ENCODE assay signal across 9 mouse cellular contexts in genomic region chr13:55182173-55182894, GRCm38 (mm10). TPM values are rescaled to one million over a fixed set of nuclear protein-coding genes. Genes with fewer than 3 reads are reported as not detected.
DNase-seq lines count a peak whose midpoint lies in the region; ATAC-seq and TF ChIP-seq lines count a peak whose summit lies in the region.
"Had no signal": no experiment of that assay in that cellular context is flagged by ENCODE, and none has a peak within 500 bp of the region (broad histone marks: within the 10 kb centered on the region; RNA-seq: fewer than 3 reads in every experiment).

No protein-coding gene starts in this region.

- no peaks in the 10 kb centered on the region for H3K27me3 ChIP-seq in liver, postnatal 0 days (ENCODE audit: insufficient read depth, low read length)
- no peaks in the 10 kb centered on the region for H3K27me3 ChIP-seq in neural tube, embryonic 13.5 days

- H3K27ac ChIP-seq in layer of hippocampus, adult 2 months: peak overlapping the region; percentile 90
- peak overlapping the region; percentile 81 for H3K27ac ChIP-seq in liver, postnatal 0 days (ENCODE audit: low read depth)
- H3K27ac ChIP-seq in neural tube, embryonic 13.5 days (replicated peaks): peak overlapping the region; percentile 75

- DNase-seq in R1 (ENCODE audit: low read depth, low spot score): peak; percentile 96
- DNase-seq in cerebellum, adult 9-10 months: peak; percentile 80
- peak; percentile 57 for DNase-seq in forelimb bud, embryonic 11.5 days (ENCODE audit: low read depth, low spot score)
- peak; percentile 77 for DNase-seq in heart, postnatal 4 days
- peak; percentile 67 to 80 for DNase-seq in layer of hippocampus, adult 2 months (ENCODE audit: low spot score in 2 of 2)
- peak; percentile 69 for DNase-seq in liver, postnatal 0 days
- DNase-seq in telencephalon, adult 2 months (ENCODE audit: low read depth, low spot score): peak; percentile 75

- peak overlapping the region; percentile 68 for H3K4me2 ChIP-seq in liver, postnatal 0 days (ENCODE audit: low read depth, low read length)
- H3K4me2 ChIP-seq in neural tube, embryonic 13.5 days: peak overlapping the region; percentile 47

- H3K4me3 ChIP-seq in layer of hippocampus, adult 2 months: peak overlapping the region; percentile 51
- H3K4me3 ChIP-seq in liver, postnatal 0 days (ENCODE audit: low read depth, low read length): peak overlapping the region; percentile 37
- peak overlapping the region; percentile 25 for H3K4me3 ChIP-seq in neural tube, embryonic 13.5 days

- peaks cover 10% of the 10 kb centered on the region for H3K4me1 ChIP-seq in liver, postnatal 0 days (ENCODE audit: insufficient read depth)
- H3K4me1 ChIP-seq in neural tube, embryonic 13.5 days (replicated peaks): peaks cover 6% of the 10 kb centered on the region

- WGBS in liver, postnatal 0 days (ENCODE audit: insufficient replicate concordance): 9% methylated on average over 23 of the region's 23 CpGs
- 4% methylated on average over 23 of the region's 23 CpGs for WGBS in neural tube, embryonic 13.5 days

- H3K9me3 ChIP-seq in liver, postnatal 0 days (ENCODE audit: low read length): no peaks in the 10 kb centered on the region
- no peaks in the 10 kb centered on the region for H3K9me3 ChIP-seq in neural tube, embryonic 13.5 days

- TF ChIP-seq CTCF in layer of hippocampus, adult 2 months (conservative IDR thresholded peaks at IDR 0.05): peak; percentile 73
- peak; percentile 84 for TF ChIP-seq CTCF in liver, postnatal 0 days (IDR thresholded peaks at IDR 0.05; ENCODE audit: low read depth)

- peak overlapping the region; percentile 54 for H3K9ac ChIP-seq in liver, postnatal 0 days (replicated peaks)
- H3K9ac ChIP-seq in neural tube, embryonic 13.5 days: peak overlapping the region; percentile 64

- no peaks in the 10 kb centered on the region for H3K36me3 ChIP-seq in liver, postnatal 0 days (replicated peaks; ENCODE audit: insufficient read depth, low read length)
- H3K36me3 ChIP-seq in neural tube, embryonic 13.5 days: no peaks in the 10 kb centered on the region

- ATAC-seq in liver, postnatal 0 days: peak; percentile 89
- peak; percentile 60 for ATAC-seq in neural tube, embryonic 13.5 days (ENCODE audit: low read depth)

- no peak for TF ChIP-seq EP300 in liver, postnatal 0 days (IDR thresholded peaks at IDR 0.05; ENCODE audit: low read depth)

RNA-seq across cellular contexts. Expression of gene Nsd1, which starts 27.2 kb away (rescaled TPM):
- 100 to 1,000 TPM; 107 to 108 TPM for total RNA-seq in heart, postnatal 4 days (2021)
- total RNA-seq in layer of hippocampus, adult 2 months (2021): 100 to 1,000 TPM; 125 to 131 TPM
- polyA plus RNA-seq in liver, postnatal 0 days (2015; fragmentation: Nextera tagmentation; extraction: Ambion mirVana): 18.6 and 20.6 TPM in 2 replicates
- 58.1 and 62.2 TPM in 2 replicates for polyA plus RNA-seq in neural tube, embryonic 13.5 days (2015; fragmentation: Nextera tagmentation; extraction: Ambion mirVana)

RNA-seq across cellular contexts. Expression of gene Fgfr4, which starts 29.9 kb away (rescaled TPM):
- total RNA-seq in heart, postnatal 4 days (2021): 1 to 10 TPM in 1 of 2 experiments, under 1 TPM in 1; 0.61 to 1.3 TPM
- total RNA-seq in layer of hippocampus, adult 2 months (2021): under 1 TPM; 0.36 to 0.42 TPM
- 4.9 and 5.1 TPM in 2 replicates for polyA plus RNA-seq in liver, postnatal 0 days (2015; fragmentation: Nextera tagmentation; extraction: Ambion mirVana)
- polyA plus RNA-seq in neural tube, embryonic 13.5 days (2015; fragmentation: Nextera tagmentation; extraction: Ambion mirVana): 1.1 and 1.9 TPM in 2 replicates

RNA-seq across cellular contexts. Expression of gene Gm17617, which starts 49.0 kb away (rescaled TPM):
- not detected for total RNA-seq in heart, postnatal 4 days (2021)
- total RNA-seq in layer of hippocampus, adult 2 months (2021): not detected
- polyA plus RNA-seq in liver, postnatal 0 days (2015; fragmentation: Nextera tagmentation; extraction: Ambion mirVana): not detected in 2 replicates
- not detected in 2 replicates for polyA plus RNA-seq in neural tube, embryonic 13.5 days (2015; fragmentation: Nextera tagmentation; extraction: Ambion mirVana)
- polyA plus RNA-seq: large intestine, adult 2 months had no signal

Comparison
In these comparisons a context has a peak if more than half of its experiments do, and no peak if none do; other contexts are left out.
1. Peak in every context shown above with its lines: DNase-seq, ATAC-seq, H3K4me3 ChIP-seq and H3K27ac ChIP-seq.